Mouse (Mus musculus): ENCODE results near the gene Ddx60. TPM values are rescaled to one million over a fixed set of nuclear protein-coding genes. Genes with fewer than 3 reads are reported as not detected.
A peak's percentile ranks its signal among the peaks of the same experiment; 100 is the strongest.
"Not testable (repeated sequence)": the region's sequence is repeated elsewhere in the genome, so short reads cannot be mapped to it uniquely, and the experiment has no call there.

Gene Ddx60
- polyA plus RNA-seq, 1 experiment from 2014 or later: 2.6 TPM

GRCm38 (mm10) chr8:61919145-61919788, 8.6 kb upstream of the Ddx60 start:
- WGBS: 77% methylated on average over 2 of the region's 2 CpGs
- Histone ChIP-seq H3K4me3 (no peak overlapping the region), H3K36me3 (no peaks in the 10 kb centered on the region), H3K27ac (replicated peaks) (0 out of 2 replicates have a peak overlapping the region, but pooled peaks have one; percentile 9), H3K9ac (no peak overlapping the region), H3K4me2 (no peak overlapping the region), H3K4me1 (peaks cover 58% of the 10 kb centered on the region), H3K27me3 (replicated peaks) (no peaks in the 10 kb centered on the region), H3K9me3 (no peaks in the 10 kb centered on the region)
- no peak for ATAC-seq (ENCODE audit: extremely low read depth, insufficient number of reproducible peaks, low FRiP score, low TSS enrichment)

- 0 out of 2 replicates have a peak overlapping the region, but pooled peaks have one; percentile 0 for H3K4me2 ChIP-seq
- peaks cover 58% of the 10 kb centered on the region for H3K4me1 ChIP-seq
These were observed 7.5 kb upstream of the Ddx60 start for GRCm38 (mm10) chr8:61920389-61920788.

GRCm38 (mm10) chr8:61921454-61922054, 6.3 kb upstream of the Ddx60 start:
- H3K4me2 ChIP-seq: peak overlapping the region; percentile 47
- H3K9ac ChIP-seq: peak overlapping the region; percentile 47

More at GRCm38 (mm10) chr8:61920389-61920788, 7.5 kb upstream of the Ddx60 start:
- peak overlapping the region; percentile 12; the same call in 1 of the 2 replicates for H3K9ac ChIP-seq
- H3K9me3 ChIP-seq: no peaks in the 10 kb centered on the region
- no peaks in the 10 kb centered on the region for H3K36me3 ChIP-seq
- H3K4me3 ChIP-seq: no peak overlapping the region
- no peak for ATAC-seq (ENCODE audit: extremely low read depth, insufficient number of reproducible peaks, low FRiP score, low TSS enrichment)
- peak overlapping the region; percentile 95 for H3K27ac ChIP-seq (replicated peaks)
- WGBS: 62% methylated on average over 7 of the region's 7 CpGs
- H3K27me3 ChIP-seq (replicated peaks): no peaks in the 10 kb centered on the region

GRCm38 (mm10) chr8:61924518-61924917, 3.4 kb upstream of the Ddx60 start:
- H3K4me2 ChIP-seq: no peak overlapping the region
- H3K36me3 ChIP-seq: no peaks in the 10 kb centered on the region
- no peaks in the 10 kb centered on the region for H3K9me3 ChIP-seq
- WGBS: 80% methylated on average over 1 of the region's 1 CpGs
- no peak overlapping the region for H3K27ac ChIP-seq (replicated peaks)
- no peak for ATAC-seq (ENCODE audit: extremely low read depth, insufficient number of reproducible peaks, low FRiP score, low TSS enrichment)
- no peaks in the 10 kb centered on the region for H3K27me3 ChIP-seq (replicated peaks)
- no peak overlapping the region for H3K4me3 ChIP-seq
- no peak overlapping the region for H3K9ac ChIP-seq
- peaks cover 74% of the 10 kb centered on the region for H3K4me1 ChIP-seq

More at GRCm38 (mm10) chr8:61921454-61922054, 6.3 kb upstream of the Ddx60 start:
- H3K4me1 ChIP-seq: peaks cover 62% of the 10 kb centered on the region
- no peak overlapping the region for H3K4me3 ChIP-seq
- peak overlapping the region; percentile 95 for H3K27ac ChIP-seq (replicated peaks)
- 26% methylated on average over 10 of the region's 10 CpGs for WGBS
- no peaks in the 10 kb centered on the region for H3K9me3 ChIP-seq
- H3K27me3 ChIP-seq (replicated peaks): no peaks in the 10 kb centered on the region
- H3K36me3 ChIP-seq: no peaks in the 10 kb centered on the region
- peak; percentile 14; the same call in 1 of the 2 replicates for ATAC-seq (ENCODE audit: extremely low read depth, insufficient number of reproducible peaks, low FRiP score, low TSS enrichment)

GRCm38 (mm10) chr8:61933243-61933642, 5.4 kb downstream of the Ddx60 start:
- Histone ChIP-seq H3K27me3 (replicated peaks) (no peaks in the 10 kb centered on the region), H3K9ac (no peak overlapping the region), H3K9me3 (no peaks in the 10 kb centered on the region), H3K36me3 (no peaks in the 10 kb centered on the region), H3K27ac (replicated peaks) (peak overlapping the region; percentile 78), H3K4me1 (peaks cover 71% of the 10 kb centered on the region), H3K4me3 (no peak overlapping the region), H3K4me2 (no peak overlapping the region)
- WGBS: 1% methylated on average over 2 of the region's 2 CpGs
- no peak for ATAC-seq (ENCODE audit: extremely low read depth, insufficient number of reproducible peaks, low FRiP score, low TSS enrichment)

GRCm38 (mm10) chr8:61937576-61937975, 9.7 kb downstream of the Ddx60 start:
- Histone ChIP-seq H3K27ac (replicated peaks) (peak overlapping the region; percentile 72), H3K4me3 (no peak overlapping the region), H3K4me1 (peaks cover 56% of the 10 kb centered on the region), H3K9ac (no peak overlapping the region), H3K27me3 (replicated peaks) (no peaks in the 10 kb centered on the region), H3K36me3 (no peaks in the 10 kb centered on the region), H3K9me3 (no peaks in the 10 kb centered on the region), H3K4me2 (no peak overlapping the region)
- 33% methylated on average over 2 of the region's 2 CpGs for WGBS
- no peak; the same call in 1 of the 2 replicates for ATAC-seq (ENCODE audit: extremely low read depth, insufficient number of reproducible peaks, low FRiP score, low TSS enrichment)

- WGBS: 47% methylated on average over 4 of the region's 4 CpGs
- H3K4me3 ChIP-seq; H3K9me3 ChIP-seq; ATAC-seq (ENCODE audit: extremely low read depth, insufficient number of reproducible peaks, low FRiP score, low TSS enrichment); H3K4me2 ChIP-seq; H3K4me1 ChIP-seq; H3K36me3 ChIP-seq; H3K27me3 ChIP-seq (replicated peaks); H3K9ac ChIP-seq: not testable (repeated sequence)
- H3K27ac ChIP-seq (replicated peaks): 0 out of 2 replicates have a peak overlapping the region, but pooled peaks have one; percentile 15
These were observed 36.9 kb downstream of the Ddx60 start for GRCm38 (mm10) chr8:61964591-61965375.

- Histone ChIP-seq H3K36me3 (no peaks in the 10 kb centered on the region), H3K4me1 (peaks cover 6% of the 10 kb centered on the region; the same call in 1 of the 2 replicates), H3K9me3 (no peaks in the 10 kb centered on the region), H3K9ac (no peak overlapping the region), H3K27me3 (replicated peaks) (no peaks in the 10 kb centered on the region), H3K4me3 (no peak overlapping the region), H3K4me2 (no peak overlapping the region), H3K27ac (replicated peaks) (no peak overlapping the region)
- no peak for ATAC-seq (ENCODE audit: extremely low read depth, insufficient number of reproducible peaks, low FRiP score, low TSS enrichment)
- WGBS: 81% methylated on average over 3 of the region's 3 CpGs
These were observed 41.7 kb downstream of the Ddx60 start for GRCm38 (mm10) chr8:61969581-61969980.

- H3K9ac ChIP-seq: no peak overlapping the region
- peaks cover 14% of the 10 kb centered on the region for H3K4me1 ChIP-seq
- H3K36me3 ChIP-seq: no peaks in the 10 kb centered on the region
- ATAC-seq (ENCODE audit: extremely low read depth, insufficient number of reproducible peaks, low FRiP score, low TSS enrichment): no peak
- no peak overlapping the region for H3K4me2 ChIP-seq
- WGBS: 75% methylated on average over 4 of the region's 4 CpGs
- H3K4me3 ChIP-seq: no peak overlapping the region
- no peak overlapping the region for H3K27ac ChIP-seq (replicated peaks)
- no peaks in the 10 kb centered on the region for H3K9me3 ChIP-seq
- no peaks in the 10 kb centered on the region for H3K27me3 ChIP-seq (replicated peaks)
These were observed 57.1 kb downstream of the Ddx60 start for GRCm38 (mm10) chr8:61984941-61985340.

GRCm38 (mm10) chr8:61985703-61986475, 58.0 kb downstream of the Ddx60 start:
- no peaks in the 10 kb centered on the region for H3K36me3 ChIP-seq
- ATAC-seq (ENCODE audit: extremely low read depth, insufficient number of reproducible peaks, low FRiP score, low TSS enrichment): no peak
- H3K27me3 ChIP-seq (replicated peaks): no peaks in the 10 kb centered on the region
- peaks cover 14% of the 10 kb centered on the region for H3K4me1 ChIP-seq
- H3K4me3 ChIP-seq: no peak overlapping the region
- no peak overlapping the region for H3K4me2 ChIP-seq
- WGBS: 24% methylated on average over 6 of the region's 6 CpGs
- no peak overlapping the region for H3K9ac ChIP-seq
- peak overlapping the region; percentile 51 for H3K27ac ChIP-seq (replicated peaks)
- H3K9me3 ChIP-seq: no peaks in the 10 kb centered on the region

GRCm38 (mm10) chr8:61989464-61989863, 61.6 kb downstream of the Ddx60 start:
- no peak overlapping the region for H3K4me2 ChIP-seq
- H3K27me3 ChIP-seq (replicated peaks): no peaks in the 10 kb centered on the region
- no peaks in the 10 kb centered on the region for H3K36me3 ChIP-seq
- WGBS: 46% methylated on average over 6 of the region's 6 CpGs
- no peak overlapping the region for H3K4me3 ChIP-seq
- H3K9ac ChIP-seq: no peak overlapping the region
- no peaks in the 10 kb centered on the region for H3K9me3 ChIP-seq
- ATAC-seq (ENCODE audit: extremely low read depth, insufficient number of reproducible peaks, low FRiP score, low TSS enrichment): no peak
- peaks cover 20% of the 10 kb centered on the region for H3K4me1 ChIP-seq
- H3K27ac ChIP-seq (replicated peaks): no peak overlapping the region
